Mouse (Mus musculus) G1E (cell line): ENCODE data around the gene Ttll10. TPM values are rescaled to one million over a fixed set of nuclear protein-coding genes. Genes with fewer than 3 reads are reported as not detected.

Source experiments
- ATAC-seq: 2 replicates; pipeline ENCODE4 v1.8.0; 2016; ENCODE audit warnings: mild to moderate bottlenecking; ENCODE audit not compliant: insufficient number of reproducible peaks, poor library complexity, low FRiP score, severe bottlenecking; ENCODE audit errors: extremely low read depth
- DNase-seq: peaks from one replicate; pipeline ENCODE4 v3.0.0; 2012; ENCODE audit warnings: low spot score
- H3K27me3 ChIP-seq: 2 replicates; pipeline ENCODE4 v1.6.1; 2012; ENCODE audit warnings: mild to moderate bottlenecking, low read length, inconsistent platforms; ENCODE audit not compliant: insufficient read depth
- H3K36me3 ChIP-seq: replicated peaks from 2 replicates; pipeline ENCODE3; 2012; ENCODE audit warnings: mild to moderate bottlenecking, inconsistent platforms
- H3K4me1 ChIP-seq: 2 replicates; pipeline ENCODE4 v1.6.1; 2012; ENCODE audit warnings: low read depth, low read length, inconsistent platforms, mixed read lengths; ENCODE audit not compliant: insufficient read depth
- H3K4me3 ChIP-seq: 2 replicates; pipeline ENCODE4 v1.5.1; 2012; ENCODE audit warnings: low read depth, mild to moderate bottlenecking, inconsistent platforms, low read length, moderate library complexity, mixed read lengths
- H3K9me3 ChIP-seq: replicated peaks from 2 replicates; pipeline ENCODE4 v1.6.1; 2012; ENCODE audit warnings: inconsistent platforms
- CTCF ChIP-seq: IDR thresholded peaks from 2 replicates; pipeline ENCODE4 v1.5.1; 2012; ENCODE audit warnings: low read depth, low read length, inconsistent platforms, mixed read lengths
- GATA1 ChIP-seq: IDR thresholded peaks from 2 replicates; pipeline ENCODE4 v1.6.1; 2012; ENCODE audit warnings: borderline replicate concordance, low read length, inconsistent platforms, mixed read lengths
- GATA2 ChIP-seq: IDR thresholded peaks from 2 replicates; pipeline ENCODE4 v1.6.1; 2012; ENCODE audit warnings: low read depth, low read length, inconsistent platforms, borderline replicate concordance
- POLR2AphosphoS5 ChIP-seq: IDR thresholded peaks from 2 replicates; pipeline ENCODE4 v1.6.1; 2012; ENCODE audit warnings: low read depth, low read length, inconsistent platforms; ENCODE audit not compliant: insufficient replicate concordance
- TAL1 ChIP-seq: conservative IDR thresholded peaks from 2 replicates; pipeline ENCODE4 v1.6.1; 2012; ENCODE audit warnings: low read depth, low read length, inconsistent platforms, mixed read lengths
- polyA plus RNA-seq: library from polyadenylated mRNA; stranded (reverse); fragments of >175 nt; gene quantifications from 2 replicates; pipeline ENCODE4 v1.2.3, GENCODE M21; 2012
- total RNA-seq, 2 experiments: library from RNA; stranded (forward) in 1 of 2; stranded (reverse) in 1 of 2; fragments of 200-1000 nt in 1 of 2; fragments of >200 nt in 1 of 2; fragmentation: Nextera tagmentation in 1 of 2; gene quantifications; 2 replicates each; pipeline ENCODE4 v1.2.3; 2014 to 2017

Gene Ttll10
- total and polyA plus RNA-seq, 3 experiments: 1.5 TPM; not detected in 2

DNA sequence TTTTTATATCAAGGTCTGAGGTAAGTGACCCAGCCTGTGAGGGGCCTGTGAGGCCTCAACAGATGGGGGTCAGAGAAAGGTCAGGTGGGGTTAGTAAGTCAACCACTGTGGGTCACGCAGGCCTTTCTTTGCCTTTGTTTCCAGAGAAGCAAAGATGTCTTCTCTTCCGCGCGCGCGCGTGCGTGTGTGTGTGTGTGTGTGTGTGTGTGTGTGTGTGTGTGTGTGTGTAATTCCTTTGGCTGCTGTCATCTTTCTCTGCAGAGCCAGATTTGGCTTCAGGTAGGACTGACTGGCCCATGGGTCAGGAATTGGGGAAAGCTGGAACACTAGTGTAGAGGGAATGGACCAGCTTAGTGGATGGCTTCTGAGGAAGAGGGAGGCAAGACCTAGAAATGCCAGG, 10.5 kb upstream of the Ttll10 start:
- ATAC-seq (no peak), DNase-seq (no peak)
- Histone ChIP-seq H3K4me3 (no peak overlapping the region), H3K9me3 (no peaks in the 10 kb centered on the region), H3K27me3 (peaks cover 4% of the 10 kb centered on the region; the same call in 1 of the 2 replicates), H3K4me1 (no peaks in the 10 kb centered on the region), H3K36me3 (no peaks in the 10 kb centered on the region)
- no peak for TF ChIP-seq GATA2
- no peak for TF ChIP-seq POLR2AphosphoS5
- no peak for TF ChIP-seq GATA1
- TF ChIP-seq TAL1: no peak
- TF ChIP-seq CTCF: no peak

DNA sequence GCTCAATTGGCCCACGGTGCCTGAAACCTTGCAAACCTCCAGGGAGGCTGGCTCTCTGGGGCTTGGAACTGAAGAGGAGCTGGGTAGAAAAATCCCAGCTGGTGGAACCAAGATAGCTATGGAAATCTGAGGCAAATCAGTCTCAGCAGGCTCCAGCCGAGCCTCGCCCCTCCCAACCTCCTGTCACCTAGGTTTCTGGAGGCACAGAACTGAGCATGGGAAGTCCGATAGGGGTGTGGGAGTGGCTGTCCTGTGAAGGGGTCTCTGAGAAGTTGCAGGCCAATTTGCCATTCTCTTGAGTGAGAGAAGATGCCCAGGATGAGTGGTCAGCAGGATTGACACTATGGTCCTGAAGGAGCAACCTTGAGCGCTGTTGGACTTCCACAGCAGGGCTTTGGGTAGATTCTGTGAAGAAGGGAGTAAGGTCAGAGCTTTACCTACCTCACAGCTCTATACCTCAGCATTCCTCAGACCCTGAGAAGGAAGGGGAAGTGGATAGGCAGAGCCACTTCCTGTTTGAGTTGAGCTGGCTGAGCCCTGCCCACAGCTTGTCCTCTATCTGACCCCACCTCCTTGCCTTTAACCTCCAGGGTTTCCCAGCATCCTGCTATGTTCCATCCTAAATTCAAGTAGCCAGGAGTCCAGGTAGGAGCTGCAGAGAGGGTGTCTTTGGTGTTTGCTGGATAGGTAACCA, 8.2 kb upstream of the Ttll10 start:
- no peaks in the 10 kb centered on the region for H3K36me3 ChIP-seq
- ATAC-seq (no peak; the same call in 1 of the 2 replicates), DNase-seq (peak; percentile 8)
- H3K27me3 ChIP-seq: peaks cover 4% of the 10 kb centered on the region; the same call in 1 of the 2 replicates
- H3K9me3 ChIP-seq: no peaks in the 10 kb centered on the region
- H3K4me3 ChIP-seq: no peak overlapping the region
- no peaks in the 10 kb centered on the region for H3K4me1 ChIP-seq
- TF ChIP-seq GATA2 (no peak), GATA1 (no peak)

- H3K27me3 ChIP-seq: peaks cover 4% of the 10 kb centered on the region; the same call in 1 of the 2 replicates
- TF ChIP-seq GATA2 (no peak), POLR2AphosphoS5 (no peak), TAL1 (no peak), GATA1 (no peak), CTCF (no peak)
- H3K36me3 ChIP-seq: no peaks in the 10 kb centered on the region
- no peaks in the 10 kb centered on the region for H3K9me3 ChIP-seq
- no peak overlapping the region for H3K4me3 ChIP-seq
- no peaks in the 10 kb centered on the region for H3K4me1 ChIP-seq
- DNase-seq (no peak), ATAC-seq (no peak)
These were observed 6.1 kb upstream of the Ttll10 start for GRCm38 (mm10) chr4:156065156-156065894.

DNA sequence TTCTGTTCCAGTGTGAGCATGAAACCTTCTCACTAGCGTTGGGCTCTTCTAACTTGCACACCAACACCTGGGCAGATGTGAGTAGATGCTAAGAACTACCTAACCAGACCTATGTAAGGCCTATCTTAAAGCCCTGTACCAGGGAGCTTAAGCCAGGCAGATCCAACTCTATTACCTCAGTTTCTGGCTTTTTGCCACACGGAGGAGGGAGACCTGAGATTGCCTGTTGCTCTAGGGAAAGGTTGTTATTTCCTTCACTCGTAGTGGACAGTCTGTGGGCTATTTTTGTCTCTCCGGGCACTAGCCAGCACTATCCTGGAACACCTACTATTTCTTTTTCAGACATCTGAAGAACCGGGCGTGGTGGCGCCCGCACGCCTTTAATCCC, 5.3 kb upstream of the Ttll10 start:
- Histone ChIP-seq H3K27me3 (peaks cover 9% of the 10 kb centered on the region), H3K4me3 (no peak overlapping the region), H3K4me1 (0 out of 2 replicates have a peak, but pooled peaks cover 3% of the 10 kb centered on the region), H3K9me3 (no peaks in the 10 kb centered on the region), H3K36me3 (no peaks in the 10 kb centered on the region)
- DNase-seq (no peak), ATAC-seq (no peak)
- TF ChIP-seq GATA1 (no peak), POLR2AphosphoS5 (no peak), TAL1 (no peak), GATA2 (no peak), CTCF (no peak)

- TF ChIP-seq CTCF: no peak
- no peak for TF ChIP-seq TAL1
- TF ChIP-seq GATA2: no peak
- TF ChIP-seq POLR2AphosphoS5: no peak
- no peak for TF ChIP-seq GATA1
- ATAC-seq: no peak
These were observed 4.8 kb upstream of the Ttll10 start for GRCm38 (mm10) chr4:156063861-156064509.

DNA sequence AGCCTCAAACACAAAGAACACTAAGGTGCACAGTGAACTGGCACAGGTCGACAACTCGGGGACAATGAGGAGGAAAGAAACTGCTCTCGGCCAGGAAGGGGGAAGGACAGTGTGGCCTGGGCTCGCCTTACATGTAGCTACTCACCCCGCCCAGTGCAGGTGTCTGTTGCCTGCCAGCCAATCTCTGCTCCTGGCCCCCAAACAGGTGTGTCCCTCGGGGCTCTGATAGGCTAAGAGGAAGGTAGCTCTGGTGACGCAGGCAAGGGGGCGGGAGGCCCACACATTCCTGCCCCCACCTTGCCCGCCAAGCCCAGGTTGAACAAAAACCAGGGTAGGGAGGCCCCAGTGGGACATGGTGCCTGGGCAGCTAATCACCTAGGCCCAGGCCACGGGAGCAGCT, 499 bp upstream of the Ttll10 start:
- no peaks in the 10 kb centered on the region for H3K36me3 ChIP-seq
- peaks cover 25% of the 10 kb centered on the region for H3K27me3 ChIP-seq
- 0 out of 2 replicates have a peak, but pooled peaks cover 4% of the 10 kb centered on the region for H3K4me1 ChIP-seq
- ATAC-seq: no peak
- no peak for DNase-seq
- H3K4me3 ChIP-seq: no peak overlapping the region
- TF ChIP-seq GATA1 (no peak), GATA2 (no peak), CTCF (no peak), TAL1 (no peak)
- no peaks in the 10 kb centered on the region for H3K9me3 ChIP-seq

More at GRCm38 (mm10) chr4:156063861-156064509, 4.8 kb upstream of the Ttll10 start:
- no peak overlapping the region for H3K4me3 ChIP-seq
- H3K9me3 ChIP-seq: no peaks in the 10 kb centered on the region
- DNase-seq: no peak
- no peaks in the 10 kb centered on the region for H3K36me3 ChIP-seq
- H3K27me3 ChIP-seq: peaks cover 14% of the 10 kb centered on the region
- 0 out of 2 replicates have a peak, but pooled peaks cover 4% of the 10 kb centered on the region for H3K4me1 ChIP-seq
